Mouse (Mus musculus): ENCODE measurements around the gene Slc39a11. TPM values are rescaled to one million over a fixed set of nuclear protein-coding genes. Genes with fewer than 3 reads are reported as not detected.
A peak's percentile ranks its signal among the peaks of the same experiment; 100 is the strongest.

The Slc39a11 gene
- polyA plus RNA-seq, 1 experiment from 2014 or later = 20.4 TPM

GRCm38 (mm10) chr11:113648690-113649352, 1.1 kb downstream of the Slc39a11 start, which contains the start of gene Cog1:
Gene Cog1, plus strand, starts transcription at chr11:113649169.
- peaks cover 23% of the 10 kb centered on the region for H3K36me3 ChIP-seq
- peak within 1 kb of the TSS; percentile 97 for H3K27ac ChIP-seq (replicated peaks)
- WGBS = 39% methylated on average over 26 of the region's 26 CpGs
- peaks cover 5% of the 10 kb centered on the region; the same call in 1 of the 2 replicates for H3K27me3 ChIP-seq (ENCODE audit: low read depth, poor library complexity, severe bottlenecking)
- peak within 1 kb of the TSS; percentile 96 for H3K4me3 ChIP-seq
- H3K4me1 ChIP-seq = peaks cover 48% of the 10 kb centered on the region
- DNase-seq (ENCODE audit: low spot score) = no peak
- H3K9me3 ChIP-seq (replicated peaks) = peaks cover 5% of the 10 kb centered on the region; the same call in 1 of the 2 replicates

- peaks cover 5% of the 10 kb centered on the region; the same call in 1 of the 2 replicates for H3K27me3 ChIP-seq (ENCODE audit: low read depth, poor library complexity, severe bottlenecking)
- WGBS = 2% methylated on average over 15 of the region's 15 CpGs
- peaks cover 48% of the 10 kb centered on the region for H3K4me1 ChIP-seq
- H3K4me3 ChIP-seq = peak overlapping the region; percentile 96
- peaks cover 5% of the 10 kb centered on the region; the same call in 1 of the 2 replicates for H3K9me3 ChIP-seq (replicated peaks)
- DNase-seq (ENCODE audit: low spot score) = peak; percentile 85
- peaks cover 16% of the 10 kb centered on the region for H3K36me3 ChIP-seq
- H3K27ac ChIP-seq (replicated peaks) = peak overlapping the region; percentile 10; the same call in 1 of the 2 replicates
Measured at GRCm38 (mm10) chr11:113648152-113648551, 1.7 kb downstream of the Slc39a11 start.

GRCm38 (mm10) chr11:113645181-113645580, 4.7 kb downstream of the Slc39a11 start:
- Histone ChIP-seq H3K4me3 (no peak overlapping the region), H3K27me3 (ENCODE audit: low read depth, poor library complexity, severe bottlenecking) (peaks cover 5% of the 10 kb centered on the region; the same call in 1 of the 2 replicates), H3K4me1 (peaks cover 19% of the 10 kb centered on the region), H3K9me3 (replicated peaks) (peaks cover 5% of the 10 kb centered on the region; the same call in 1 of the 2 replicates), H3K27ac (replicated peaks) (no peak overlapping the region), H3K36me3 (no peaks in the 10 kb centered on the region)
- WGBS = 82% methylated on average over 3 of the region's 3 CpGs
- no peak for DNase-seq (ENCODE audit: low spot score)

GRCm38 (mm10) chr11:113638680-113639079, 11.2 kb downstream of the Slc39a11 start:
- H3K36me3 ChIP-seq = no peaks in the 10 kb centered on the region
- 87% methylated on average over 12 of the region's 12 CpGs for WGBS
- H3K4me3 ChIP-seq = no peak overlapping the region
- H3K27me3 ChIP-seq (ENCODE audit: low read depth, poor library complexity, severe bottlenecking) = no peaks in the 10 kb centered on the region
- DNase-seq (ENCODE audit: low spot score) = no peak
- H3K9me3 ChIP-seq (replicated peaks) = peaks cover 10% of the 10 kb centered on the region; the same call in 1 of the 2 replicates
- no peaks in the 10 kb centered on the region for H3K4me1 ChIP-seq
- H3K27ac ChIP-seq (replicated peaks) = no peak overlapping the region

- H3K4me3 ChIP-seq = no peak overlapping the region
- H3K27ac ChIP-seq (replicated peaks) = no peak overlapping the region
- H3K36me3 ChIP-seq = no peaks in the 10 kb centered on the region
- no peaks in the 10 kb centered on the region for H3K4me1 ChIP-seq
- peaks cover 10% of the 10 kb centered on the region; the same call in 1 of the 2 replicates for H3K9me3 ChIP-seq (replicated peaks)
- 77% methylated on average over 10 of the region's 10 CpGs for WGBS
- no peaks in the 10 kb centered on the region; the same call in 1 of the 2 replicates for H3K27me3 ChIP-seq (ENCODE audit: low read depth, poor library complexity, severe bottlenecking)
- DNase-seq (ENCODE audit: low spot score) = no peak
Measured at GRCm38 (mm10) chr11:113634699-113635121, 15.2 kb downstream of the Slc39a11 start.

- no peaks in the 10 kb centered on the region for H3K36me3 ChIP-seq
- H3K4me3 ChIP-seq = no peak overlapping the region
- H3K27ac ChIP-seq (replicated peaks) = no peak overlapping the region
- WGBS = 89% methylated on average over 5 of the region's 5 CpGs
- DNase-seq (ENCODE audit: low spot score) = no peak
- H3K27me3 ChIP-seq (ENCODE audit: low read depth, poor library complexity, severe bottlenecking) = no peaks in the 10 kb centered on the region; the same call in 1 of the 2 replicates
- peaks cover 6% of the 10 kb centered on the region; the same call in 1 of the 2 replicates for H3K9me3 ChIP-seq (replicated peaks)
- no peaks in the 10 kb centered on the region for H3K4me1 ChIP-seq
Measured at GRCm38 (mm10) chr11:113633398-113633797, 16.5 kb downstream of the Slc39a11 start.

GRCm38 (mm10) chr11:113632303-113632702, 17.6 kb downstream of the Slc39a11 start:
- no peak overlapping the region for H3K4me3 ChIP-seq
- DNase-seq (ENCODE audit: low spot score) = no peak
- 86% methylated on average over 7 of the region's 7 CpGs for WGBS
- H3K9me3 ChIP-seq (replicated peaks) = no peaks in the 10 kb centered on the region
- H3K27me3 ChIP-seq (ENCODE audit: low read depth, poor library complexity, severe bottlenecking) = no peaks in the 10 kb centered on the region; the same call in 1 of the 2 replicates
- H3K27ac ChIP-seq (replicated peaks) = no peak overlapping the region
- H3K36me3 ChIP-seq = no peaks in the 10 kb centered on the region
- no peaks in the 10 kb centered on the region for H3K4me1 ChIP-seq

GRCm38 (mm10) chr11:113631862-113632261, 18.0 kb downstream of the Slc39a11 start:
- H3K9me3 ChIP-seq (replicated peaks) = no peaks in the 10 kb centered on the region
- H3K4me3 ChIP-seq = no peak overlapping the region
- H3K27ac ChIP-seq (replicated peaks) = no peak overlapping the region
- DNase-seq (ENCODE audit: low spot score) = no peak
- no peaks in the 10 kb centered on the region for H3K36me3 ChIP-seq
- no peaks in the 10 kb centered on the region for H3K4me1 ChIP-seq
- H3K27me3 ChIP-seq (ENCODE audit: low read depth, poor library complexity, severe bottlenecking) = no peaks in the 10 kb centered on the region; the same call in 1 of the 2 replicates
- WGBS = 82% methylated on average over 8 of the region's 8 CpGs

- Histone ChIP-seq H3K9me3 (replicated peaks) (no peaks in the 10 kb centered on the region), H3K27ac (replicated peaks) (no peak overlapping the region), H3K4me3 (no peak overlapping the region), H3K36me3 (no peaks in the 10 kb centered on the region), H3K27me3 (ENCODE audit: low read depth, poor library complexity, severe bottlenecking) (no peaks in the 10 kb centered on the region; the same call in 1 of the 2 replicates), H3K4me1 (no peaks in the 10 kb centered on the region)
- 85% methylated on average over 8 of the region's 8 CpGs for WGBS
- no peak for DNase-seq (ENCODE audit: low spot score)
Measured at GRCm38 (mm10) chr11:113631302-113631701, 18.6 kb downstream of the Slc39a11 start.

- no peak for DNase-seq (ENCODE audit: low spot score)
Measured at GRCm38 (mm10) chr11:113630642-113631041, 19.2 kb downstream of the Slc39a11 start.

GRCm38 (mm10) chr11:113627785-113628184, 22.1 kb downstream of the Slc39a11 start:
- H3K27me3 ChIP-seq (ENCODE audit: low read depth, poor library complexity, severe bottlenecking) = no peaks in the 10 kb centered on the region; the same call in 1 of the 2 replicates
- 55% methylated on average over 4 of the region's 4 CpGs for WGBS
- no peak for DNase-seq (ENCODE audit: low spot score)
- H3K9me3 ChIP-seq (replicated peaks) = no peaks in the 10 kb centered on the region; the same call in 1 of the 2 replicates
- no peak overlapping the region for H3K27ac ChIP-seq (replicated peaks)
- peaks cover 3% of the 10 kb centered on the region; the same call in 1 of the 2 replicates for H3K4me1 ChIP-seq
- no peak overlapping the region for H3K4me3 ChIP-seq
- peaks cover 12% of the 10 kb centered on the region; the same call in 1 of the 2 replicates for H3K36me3 ChIP-seq

More at GRCm38 (mm10) chr11:113630642-113631041, 19.2 kb downstream of the Slc39a11 start:
- H3K27me3 ChIP-seq (ENCODE audit: low read depth, poor library complexity, severe bottlenecking) = no peaks in the 10 kb centered on the region; the same call in 1 of the 2 replicates
- no peak overlapping the region for H3K27ac ChIP-seq (replicated peaks)
- H3K4me3 ChIP-seq = no peak overlapping the region
- no peaks in the 10 kb centered on the region for H3K4me1 ChIP-seq
- no peaks in the 10 kb centered on the region for H3K9me3 ChIP-seq (replicated peaks)
- 69% methylated on average over 7 of the region's 7 CpGs for WGBS
- H3K36me3 ChIP-seq = no peaks in the 10 kb centered on the region

- Histone ChIP-seq H3K27ac (replicated peaks) (no peak overlapping the region), H3K9me3 (replicated peaks) (no peaks in the 10 kb centered on the region; the same call in 1 of the 2 replicates), H3K36me3 (peaks cover 12% of the 10 kb centered on the region; the same call in 1 of the 2 replicates), H3K4me1 (peaks cover 13% of the 10 kb centered on the region), H3K4me3 (no peak overlapping the region), H3K27me3 (ENCODE audit: low read depth, poor library complexity, severe bottlenecking) (peaks cover 17% of the 10 kb centered on the region)
- WGBS = 95% methylated on average over 18 of the region's 18 CpGs
- no peak for DNase-seq (ENCODE audit: low spot score)
Measured at GRCm38 (mm10) chr11:113625437-113625836, 24.4 kb downstream of the Slc39a11 start.

- H3K4me3 ChIP-seq = no peak overlapping the region
- DNase-seq (ENCODE audit: low spot score) = no peak
- H3K4me1 ChIP-seq = peaks cover 47% of the 10 kb centered on the region
- WGBS = 83% methylated on average over 4 of the region's 4 CpGs
- H3K9me3 ChIP-seq (replicated peaks) = no peaks in the 10 kb centered on the region; the same call in 1 of the 2 replicates
- peaks cover 12% of the 10 kb centered on the region; the same call in 1 of the 2 replicates for H3K36me3 ChIP-seq
- no peak overlapping the region for H3K27ac ChIP-seq (replicated peaks)
- H3K27me3 ChIP-seq (ENCODE audit: low read depth, poor library complexity, severe bottlenecking) = peaks cover 51% of the 10 kb centered on the region
Measured at GRCm38 (mm10) chr11:113622028-113622427, 27.9 kb downstream of the Slc39a11 start.
